Mouse (Mus musculus) heart, adult 2 months (tissue): Measurements from ENCODE around the gene Atp8a1. TPM values are rescaled to one million over a fixed set of nuclear protein-coding genes. Genes with fewer than 3 reads are reported as not detected.

Experiments
- DNase-seq, 2 experiments: peaks; one replicate each; pipeline ENCODE4 v3.0.0; 2021
- H3K27ac ChIP-seq: fragments of 200-600 bp; 2 replicates; pipeline ENCODE4 v1.8.1; 2022
- H3K27me3 ChIP-seq: fragments of 200-500 bp; 2 replicates; pipeline ENCODE4 v1.6.1; 2012; ENCODE audit warnings: mild to moderate bottlenecking, low read length, inconsistent platforms, mixed read lengths; ENCODE audit not compliant: control insufficient read depth, insufficient read depth
- H3K36me3 ChIP-seq: fragments of 200-500 bp; 2 replicates; pipeline ENCODE4 v1.6.1; 2012; ENCODE audit warnings: low read length, inconsistent platforms; ENCODE audit not compliant: control insufficient read depth, insufficient read depth
- H3K4me1 ChIP-seq: fragments of 200-500 bp; 2 replicates; pipeline ENCODE4 v1.6.1; 2011; ENCODE audit warnings: low read length; ENCODE audit not compliant: control insufficient read depth, insufficient read depth
- H3K4me3 ChIP-seq: fragments of 200-600 bp; 2 replicates; pipeline ENCODE4 v1.8.1; 2022
- H3K79me2 ChIP-seq: fragments of 200-500 bp; replicated peaks from 2 replicates; pipeline ENCODE4 v1.6.1; 2012; ENCODE audit warnings: mild to moderate bottlenecking, inconsistent platforms, low read length, moderate library complexity, mixed read lengths; ENCODE audit not compliant: control insufficient read depth, insufficient read depth
- H3K9ac ChIP-seq: fragments of 200-500 bp; 2 replicates; pipeline ENCODE4 v1.6.1; 2012; ENCODE audit warnings: low read depth, mild to moderate bottlenecking, control low read depth, inconsistent platforms, low read length, mixed read lengths
- CTCF ChIP-seq: fragments of 200-600 bp; IDR thresholded peaks from 2 replicates; pipeline ENCODE4 v1.8.1; 2022; ENCODE audit warnings: antibody characterized with exemption, mild to moderate bottlenecking, moderate library complexity
- EP300 ChIP-seq: fragments of 200-500 bp; IDR thresholded peaks from 2 replicates; pipeline ENCODE4 v1.6.1; 2011; ENCODE audit warnings: low read depth, low read length, control low read depth; ENCODE audit not compliant: insufficient read depth
- POLR2A ChIP-seq: fragments of 200-500 bp; IDR thresholded peaks from 2 replicates; pipeline ENCODE4 v1.6.1; 2011; ENCODE audit warnings: mild to moderate bottlenecking, low read depth, low read length, control low read depth; ENCODE audit not compliant: insufficient read depth
- WGBS: fragments of 180-500 bp; shearing (Covaris S2); methylation state at CpG from one replicate; pipeline ENCODE4 v1.1.7; 2018; 5-methylcytosine and 5-hydroxymethylcytosine counted together
- intact Hi-C: fragments of 180-260 bp; cut with DNase I; formaldehyde crosslinking; loops from one replicate; pipeline ENCODE4 v1.15.1; 2025
- polyA plus RNA-seq: library from polyadenylated mRNA; depleted of rRNA; stranded (reverse); fragments of >200 nt; gene quantifications from 2 replicates; pipeline ENCODE4 v1.2.3, GENCODE M21; 2012
- total RNA-seq, 2 experiments: library from RNA; stranded (reverse); gene quantifications; 2 replicates each; pipeline ENCODE4 v1.2.3; 2021

The Atp8a1 gene
- total and polyA plus RNA-seq, 3 experiments, result 8.8 to 21.9 (median 21.8) TPM

DNA sequence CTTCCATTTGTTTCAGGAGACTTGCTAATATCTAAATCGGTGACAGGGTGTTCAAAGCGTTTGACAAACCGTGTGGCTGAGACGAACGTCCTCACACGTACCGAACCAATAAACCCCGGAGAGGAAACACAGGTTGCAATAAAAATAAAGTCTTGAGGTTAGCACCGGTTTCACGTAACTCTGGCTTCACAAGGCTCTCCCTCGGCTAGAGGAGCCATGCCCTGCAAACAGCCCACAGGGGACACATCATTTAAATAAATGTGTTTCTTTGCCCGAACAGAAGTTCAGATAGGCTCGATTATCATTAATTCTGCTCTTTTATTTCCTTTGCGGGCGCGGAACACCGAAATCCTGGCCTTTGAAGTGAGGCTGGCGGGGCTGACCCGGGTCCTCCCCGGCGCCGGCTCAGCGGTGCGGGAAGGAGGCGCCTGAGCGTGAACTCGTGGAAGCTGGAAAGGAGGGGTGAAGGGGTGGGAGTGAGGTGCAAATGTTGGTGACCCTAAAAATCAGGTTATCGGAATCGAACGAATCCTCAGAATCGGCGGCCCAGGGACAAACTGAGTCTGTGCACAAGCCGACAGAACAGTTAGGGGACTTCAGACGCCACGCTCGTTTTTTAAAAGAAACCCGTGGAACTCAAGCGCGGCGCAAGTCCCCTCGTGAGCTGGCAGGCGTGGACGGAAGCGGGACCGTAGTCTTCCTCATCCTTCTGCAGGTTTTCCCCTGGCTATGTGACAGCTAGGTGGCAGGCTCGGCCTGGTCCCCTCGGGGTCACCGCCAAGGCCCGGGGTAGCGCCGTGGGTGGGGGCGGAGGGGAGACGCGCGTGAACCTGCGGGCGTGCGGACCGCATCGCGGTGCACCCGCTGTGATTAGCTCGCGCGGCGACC, 240.1 kb downstream of the Atp8a1 start:
- intact Hi-C loops, result loop anchor here (5.0 kb wide), 2 partner anchors 75 to 120 kb away; no protein-coding TSS in a partner anchor
- no peak for TF ChIP-seq POLR2A
- TF ChIP-seq CTCF, result peak; percentile 39
- H3K9ac ChIP-seq, result peak overlapping the region; percentile 58
- H3K27me3 ChIP-seq, result peaks cover 22% of the 10 kb centered on the region
- peak; percentile 50 to 61 for DNase-seq
- H3K4me3 ChIP-seq, result peak overlapping the region; percentile 54
- no peaks in the 10 kb centered on the region for H3K79me2 ChIP-seq
- no peaks in the 10 kb centered on the region for H3K4me1 ChIP-seq
- 4% methylated on average over 66 of the region's 66 CpGs for WGBS
- H3K27ac ChIP-seq, result no peak overlapping the region
- H3K36me3 ChIP-seq, result no peaks in the 10 kb centered on the region

- Histone ChIP-seq H3K9ac (no peak overlapping the region), H3K4me1 (no peaks in the 10 kb centered on the region), H3K36me3 (no peaks in the 10 kb centered on the region), H3K27ac (no peak overlapping the region), H3K79me2 (no peaks in the 10 kb centered on the region), H3K4me3 (no peak overlapping the region), H3K27me3 (peaks cover 19% of the 10 kb centered on the region)
- intact Hi-C loops, result loop anchor here (5.0 kb wide), 2 partner anchors 74 to 121 kb away; no protein-coding TSS in a partner anchor
- no peak for DNase-seq
- WGBS, result 46% methylated on average over 5 of the region's 5 CpGs
- no peak for TF ChIP-seq EP300
- TF ChIP-seq POLR2A, result no peak
- TF ChIP-seq CTCF, result no peak
Measured at GRCm38 (mm10) chr5:67605951-67606350, 241.3 kb downstream of the Atp8a1 start.

DNA sequence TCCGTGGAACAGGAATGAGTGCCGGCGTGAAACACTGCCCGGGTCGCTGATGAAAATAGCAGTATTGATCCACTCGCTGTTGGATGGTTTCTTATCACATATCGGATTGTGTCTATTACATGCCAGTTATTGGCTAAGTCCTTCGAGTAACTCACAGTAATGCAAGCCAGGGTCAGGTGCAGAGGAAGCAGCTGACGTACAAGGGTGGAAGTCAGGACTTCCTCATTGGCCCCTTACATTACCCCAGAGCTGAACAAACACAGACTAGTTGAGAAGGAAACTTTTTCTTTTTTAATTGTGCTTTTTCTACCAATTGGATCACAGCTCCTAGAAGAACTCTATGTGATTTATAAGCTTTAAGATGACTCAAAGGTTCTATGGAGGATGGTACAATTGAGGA, 247.3 kb downstream of the Atp8a1 start:
- no peaks in the 10 kb centered on the region for H3K27me3 ChIP-seq
- H3K9ac ChIP-seq, result no peak overlapping the region
- intact Hi-C loops, result no loop called here
- TF ChIP-seq POLR2A (no peak), EP300 (no peak), CTCF (no peak)
- no peaks in the 10 kb centered on the region for H3K79me2 ChIP-seq
- 73% methylated on average over 9 of the region's 9 CpGs for WGBS
- H3K36me3 ChIP-seq, result no peaks in the 10 kb centered on the region
- no peak for DNase-seq
- H3K4me3 ChIP-seq, result no peak overlapping the region
- no peak overlapping the region for H3K27ac ChIP-seq
- no peaks in the 10 kb centered on the region for H3K4me1 ChIP-seq

- no peak overlapping the region for H3K4me3 ChIP-seq
- DNase-seq, result no peak
- H3K36me3 ChIP-seq, result no peaks in the 10 kb centered on the region
- H3K79me2 ChIP-seq, result no peaks in the 10 kb centered on the region
- 76% methylated on average over 7 of the region's 7 CpGs for WGBS
- intact Hi-C loops, result no loop called here
- H3K4me1 ChIP-seq, result no peaks in the 10 kb centered on the region
- no peaks in the 10 kb centered on the region for H3K27me3 ChIP-seq
- TF ChIP-seq POLR2A (no peak), EP300 (no peak), CTCF (no peak)
- no peak overlapping the region for H3K9ac ChIP-seq
- H3K27ac ChIP-seq, result no peak overlapping the region
Measured at GRCm38 (mm10) chr5:67595629-67596028, 251.6 kb downstream of the Atp8a1 start.

GRCm38 (mm10) chr5:67595070-67595469, 252.2 kb downstream of the Atp8a1 start:
- Histone ChIP-seq H3K4me1 (no peaks in the 10 kb centered on the region), H3K36me3 (no peaks in the 10 kb centered on the region), H3K4me3 (no peak overlapping the region), H3K79me2 (no peaks in the 10 kb centered on the region), H3K9ac (no peak overlapping the region), H3K27me3 (no peaks in the 10 kb centered on the region), H3K27ac (no peak overlapping the region)
- TF ChIP-seq POLR2A (no peak), CTCF (no peak)
- DNase-seq, result no peak
- 66% methylated on average over 1 of the region's 1 CpGs for WGBS
- intact Hi-C loops, result no loop called here
